12 mouse cellular contexts compared by ENCODE assay signal in genomic region chr5:75956526-75956925, GRCm38 (mm10).
"Had no signal": no experiment of that assay in that cellular context is flagged by ENCODE, and none has a peak within 500 bp of the region (broad histone marks: within the 10 kb centered on the region; RNA-seq: fewer than 3 reads in every experiment).

No protein-coding gene starts in this region.

- DNase-seq: gastrocnemius, adult 2 months; gastrocnemius, postnatal 10 days; gastrocnemius, postnatal 25 days; heart, postnatal 14 days; heart, postnatal 4 days; kidney, adult 18-20 months; kidney, adult 8-10 months; kidney, postnatal 10 days; kidney, postnatal 25 days; kidney, postnatal 4 days; liver; liver, embryonic 13.5 days had no signal
